Comparison of ENCODE assay signal across 8 mouse cellular contexts in genomic region chr11:72224865-72225264, GRCm38 (mm10). TPM values are rescaled to one million over a fixed set of nuclear protein-coding genes. Genes with fewer than 3 reads are reported as not detected.
DNase-seq lines count a peak whose midpoint lies in the region; ATAC-seq and TF ChIP-seq lines count a peak whose summit lies in the region.

No protein-coding gene starts in this region.

- in situ Hi-C loops in CH12.LX (cut with MboI; ENCODE audit: low pct_ligation_motif_present, low pct_unique_long_range_greater_than_20kb, low sequenced_read_pairs), result loop anchor here (10.0 to 25.0 kb wide), 2 partner anchors 90 to 312 kb away; partner anchors contain the start of gene Fbxo39

- no peak overlapping the region for H3K9ac ChIP-seq in CH12.LX (ENCODE audit: insufficient read depth, low read depth)

- peaks cover 21% of the 10 kb centered on the region for H3K27me3 ChIP-seq in CH12.LX (replicated peaks)

- H3K4me2 ChIP-seq in CH12.LX (ENCODE audit: insufficient read depth, low read depth, poor library complexity, severe bottlenecking), result peak overlapping the region; percentile 14; the same call in 1 of the 2 replicates

- no peaks in the 10 kb centered on the region for H3K79me2 ChIP-seq in CH12.LX (replicated peaks; ENCODE audit: control insufficient read depth, extremely low read depth, insufficient read depth, poor library complexity, severe bottlenecking)

- no peak overlapping the region for H3K27ac ChIP-seq in CH12.LX (ENCODE audit: insufficient read depth, low read depth)

- DNase-seq in CH12.LX (ENCODE audit: extremely low read depth) (peak; percentile 79), WW6 (ENCODE audit: low read depth, low spot score) (peak; percentile 47)
- peak; percentile 81 to 85 for DNase-seq in cerebellum, postnatal 36 days
- peak; percentile 67 for DNase-seq in layer of hippocampus, adult 9-11 months
- DNase-seq in right cerebral cortex, adult 2 months (ENCODE audit: low spot score in 2 of 2), result peak; percentile 88 to 90
- DNase-seq in urinary bladder, postnatal 36 days (ENCODE audit: low spot score in 2 of 2), result peak; percentile 61 to 63

- no peak overlapping the region for H3K4me3 ChIP-seq in CH12.LX (replicated peaks in 1 of 3; ENCODE audit: low read depth in 2 of 3, low read length in 2 of 3, poor library complexity in 1 of 3)

- TF ChIP-seq POLR2A in CH12.LX (IDR thresholded peaks at IDR 0.05; ENCODE audit: low read depth, low read length), result no peak

- H3K4me1 ChIP-seq in CH12.LX (ENCODE audit: control insufficient read depth in 1 of 2, insufficient read depth in 2 of 2), result peaks cover 0 to 8% of the 10 kb centered on the region in 2 experiments; a peak in 1 of 4 replicates

- TF ChIP-seq EP300 in CH12.LX (IDR thresholded peaks at IDR 0.05; ENCODE audit: low read length), result no peak

- dilution Hi-C loops in CH12.LX (cut with MboI; ENCODE audit: extremely low pct_ligation_motif_present, extremely low pct_unique_long_range_greater_than_20kb, low sequenced_read_pairs), result no loop called here

- peak; percentile 93 to 98 for TF ChIP-seq CTCF in CH12.LX (conservative IDR thresholded peaks at IDR 0.05 in 1 of 2, IDR thresholded peaks at IDR 0.05 in 1 of 2; ENCODE audit: low read depth in 2 of 2, low read length in 2 of 2)

- peak; percentile 97 for TF ChIP-seq RAD21 in CH12.LX (IDR thresholded peaks at IDR 0.05; ENCODE audit: low read depth, low read length)

- ATAC-seq in granulocyte monocyte progenitor cell, adult 5-6 weeks (replicated peaks; ENCODE audit: poor library complexity, severe bottlenecking), result peak; percentile 85
- ATAC-seq in megakaryocyte, adult 5-6 weeks (ENCODE audit: poor library complexity, severe bottlenecking), result peak; percentile 85

- no peaks in the 10 kb centered on the region for H3K36me3 ChIP-seq in CH12.LX (replicated peaks in 1 of 2; ENCODE audit: control insufficient read depth in 1 of 2, insufficient read depth in 1 of 2, low read length in 1 of 2)

- no peaks in the 10 kb centered on the region for H3K9me3 ChIP-seq in CH12.LX (replicated peaks; ENCODE audit: low read length)

TF ChIP-seq in CH12.LX, 34 proteins besides CTCF, POLR2A, EP300 and RAD21:
- no peak for TF ChIP-seq ELF1 (IDR thresholded peaks at IDR 0.05; ENCODE audit: low read depth, low read length)
- TF ChIP-seq KAT2A (IDR thresholded peaks at IDR 0.05; ENCODE audit: insufficient replicate concordance, low read length), result no peak
- TF ChIP-seq NRF1 (IDR thresholded peaks at IDR 0.05; ENCODE audit: low read depth, low read length), result no peak
- peak; percentile 41 for TF ChIP-seq ZC3H11A (IDR thresholded peaks at IDR 0.05; ENCODE audit: low read depth, low read length)
- TF ChIP-seq GABPA (IDR thresholded peaks at IDR 0.05; ENCODE audit: insufficient replicate concordance, low read depth, low read length), result no peak
- no peak for TF ChIP-seq ZKSCAN1 (IDR thresholded peaks at IDR 0.05; ENCODE audit: borderline replicate concordance, low read depth, low read length)
- no peak for TF ChIP-seq TCF12 (IDR thresholded peaks at IDR 0.05; ENCODE audit: low read depth, low read length)
- no peak for TF ChIP-seq USF2 (conservative IDR thresholded peaks at IDR 0.05; ENCODE audit: low read depth, low read length)
- TF ChIP-seq JUND (conservative IDR thresholded peaks at IDR 0.05; ENCODE audit: low read depth, low read length), result no peak
- no peak for TF ChIP-seq POLR2AphosphoS2 (IDR thresholded peaks at IDR 0.05; ENCODE audit: low read depth, low read length)
- TF ChIP-seq E2F4 (IDR thresholded peaks at IDR 0.05; ENCODE audit: insufficient replicate concordance, low read depth, low read length), result no peak
- no peak for TF ChIP-seq ZNF384 (IDR thresholded peaks at IDR 0.05; ENCODE audit: low read depth, low read length)
- no peak for TF ChIP-seq JUN (IDR thresholded peaks at IDR 0.05; ENCODE audit: insufficient read depth, low read depth, low read length)
- TF ChIP-seq ETS1 (conservative IDR thresholded peaks at IDR 0.05; ENCODE audit: low read depth, low read length), result no peak
- TF ChIP-seq SIN3A (IDR thresholded peaks at IDR 0.05; ENCODE audit: low read length), result no peak
- TF ChIP-seq IRF4 (IDR thresholded peaks at IDR 0.05; ENCODE audit: low read depth, low read length), result peak; percentile 47; the same call in 1 of the 2 replicates
- TF ChIP-seq SMC3 (IDR thresholded peaks at IDR 0.05; ENCODE audit: low read depth, low read length), result peak; percentile 95
- no peak for TF ChIP-seq NELFE (IDR thresholded peaks at IDR 0.05; ENCODE audit: low read depth, low read length)
- no peak for TF ChIP-seq RCOR1 (conservative IDR thresholded peaks at IDR 0.05; ENCODE audit: low read depth, low read length)
- TF ChIP-seq CHD1 (IDR thresholded peaks at IDR 0.05; ENCODE audit: low read depth, low read length), result no peak
- TF ChIP-seq MAX (IDR thresholded peaks at IDR 0.05; ENCODE audit: low read length), result no peak
- no peak for TF ChIP-seq PAX5 (IDR thresholded peaks at IDR 0.05; ENCODE audit: low read length)
- no peak for TF ChIP-seq BHLHE40 (IDR thresholded peaks at IDR 0.05; ENCODE audit: low read depth, low read length)
- TF ChIP-seq USF1 (IDR thresholded peaks at IDR 0.05; ENCODE audit: low read depth, low read length), result no peak
- TF ChIP-seq MAFK (IDR thresholded peaks at IDR 0.05; ENCODE audit: insufficient replicate concordance, low read length), result no peak
- TF ChIP-seq UBTF (IDR thresholded peaks at IDR 0.05; ENCODE audit: low read depth, low read length), result no peak

RNA-seq across cellular contexts. Expression of gene Med31, which starts 9.5 kb away (rescaled TPM):
- 25.5 and 26.1 TPM in 2 replicates for total RNA-seq in CH12.LX (2012; rRNA removed)
- total RNA-seq in CH12.LX (2014; rRNA removed), result 33.4 and 35.8 TPM in 2 replicates
- 21.7 and 22.5 TPM in 2 replicates for polyA plus RNA-seq in CH12.LX (2012; ENCODE audit: insufficient read length, low read depth)
- total RNA-seq in granulocyte monocyte progenitor cell, adult 5-6 weeks (2014; fragmentation: Nextera tagmentation), result 12.2 and 12.4 TPM in 2 replicates
- 12.7 and 20.9 TPM in 2 replicates for total RNA-seq in granulocyte monocyte progenitor cell, adult 5-6 weeks (2017)
- total RNA-seq in megakaryocyte, adult 5-6 weeks (2015), result 15.6 and 26.1 TPM in 2 replicates
- total RNA-seq in megakaryocyte, adult 5-6 weeks (2017), result 19.3 and 20.1 TPM in 2 replicates

RNA-seq across cellular contexts. Expression of gene Txndc17, which starts 17.5 kb away (rescaled TPM):
- total RNA-seq in CH12.LX (2012; rRNA removed) (126 and 140 TPM in 2 replicates), CH12.LX (2014; rRNA removed) (177 and 197 TPM in 2 replicates)
- polyA plus RNA-seq in CH12.LX (2012; ENCODE audit: insufficient read length, low read depth), result 162 and 182 TPM in 2 replicates
- total RNA-seq in granulocyte monocyte progenitor cell, adult 5-6 weeks (2014; fragmentation: Nextera tagmentation), result 115 and 151 TPM in 2 replicates
- 36.3 and 66.3 TPM in 2 replicates for total RNA-seq in granulocyte monocyte progenitor cell, adult 5-6 weeks (2017)
- 137 and 150 TPM in 2 replicates for total RNA-seq in megakaryocyte, adult 5-6 weeks (2015)
- 50.6 and 51.3 TPM in 2 replicates for total RNA-seq in megakaryocyte, adult 5-6 weeks (2017)

RNA-seq across cellular contexts. Expression of gene 4933427D14Rik, which starts 17.6 kb away (rescaled TPM):
- total RNA-seq in CH12.LX (2012; rRNA removed), result 9.3 TPM in 2 replicates
- 6.0 and 6.8 TPM in 2 replicates for total RNA-seq in CH12.LX (2014; rRNA removed)
- 7.8 and 7.9 TPM in 2 replicates for polyA plus RNA-seq in CH12.LX (2012; ENCODE audit: insufficient read length, low read depth)
- 10.4 and 12.1 TPM in 2 replicates for total RNA-seq in granulocyte monocyte progenitor cell, adult 5-6 weeks (2014; fragmentation: Nextera tagmentation)
- total RNA-seq in granulocyte monocyte progenitor cell, adult 5-6 weeks (2017), result 7.2 and 34.4 TPM in 2 replicates
- 3.6 and 8.8 TPM in 2 replicates for total RNA-seq in megakaryocyte, adult 5-6 weeks (2015)
- 5.6 and 9.4 TPM in 2 replicates for total RNA-seq in megakaryocyte, adult 5-6 weeks (2017)

RNA-seq across cellular contexts. Expression of gene Gm43951, which starts 18.2 kb away (rescaled TPM):
- total RNA-seq in CH12.LX (2012; rRNA removed) (0.46 and 0.47 TPM in 2 replicates), CH12.LX (2014; rRNA removed) (not detected in 2 replicates)
- 0.39 and 0.44 TPM in 2 replicates for polyA plus RNA-seq in CH12.LX (2012; ENCODE audit: insufficient read length, low read depth)
- 0.21 TPM in 1 of 2 replicates, not detected in the other for total RNA-seq in granulocyte monocyte progenitor cell, adult 5-6 weeks (2014; fragmentation: Nextera tagmentation)
- 1.0 and 1.1 TPM in 2 replicates for total RNA-seq in granulocyte monocyte progenitor cell, adult 5-6 weeks (2017)
- total RNA-seq in megakaryocyte, adult 5-6 weeks (2015), result not detected in 2 replicates
- total RNA-seq in megakaryocyte, adult 5-6 weeks (2017), result 0.11 and 0.24 TPM in 2 replicates

RNA-seq across cellular contexts. Expression of gene Slc13a5, which starts 42.2 kb away (rescaled TPM):
- total RNA-seq in CH12.LX (2012; rRNA removed) (not detected in 2 replicates), CH12.LX (2014; rRNA removed) (not detected in 2 replicates)
- not detected in 2 replicates for polyA plus RNA-seq in CH12.LX (2012; ENCODE audit: insufficient read length, low read depth)
- not detected in 2 replicates for total RNA-seq in granulocyte monocyte progenitor cell, adult 5-6 weeks (2014; fragmentation: Nextera tagmentation)
- not detected in 2 replicates for total RNA-seq in granulocyte monocyte progenitor cell, adult 5-6 weeks (2017)
- total RNA-seq in megakaryocyte, adult 5-6 weeks (2015), result not detected in 2 replicates
- not detected in 2 replicates for total RNA-seq in megakaryocyte, adult 5-6 weeks (2017)
